Mouse (Mus musculus): ENCODE measurements around the gene Slc17a7. TPM values are rescaled to one million over a fixed set of nuclear protein-coding genes. Genes with fewer than 3 reads are reported as not detected.

The Slc17a7 gene
- polyA plus RNA-seq, 1 experiment from 2014 or later = 2.3 TPM

GRCm38 (mm10) chr7:45192585-45193310, 29.0 kb downstream of the Slc17a7 start:
- Histone ChIP-seq H3K27ac (ENCODE audit: low read depth, low read length) (no peak overlapping the region), H3K9ac (ENCODE audit: low read length) (no peak overlapping the region), H3K4me2 (ENCODE audit: low read depth) (no peak overlapping the region), H3K9me3 (ENCODE audit: control insufficient read depth, low read length) (no peaks in the 10 kb centered on the region), H3K27me3 (ENCODE audit: control insufficient read depth, insufficient read depth, low read length) (peaks cover 7% of the 10 kb centered on the region; the same call in 1 of the 2 replicates), H3K4me3 (ENCODE audit: low read depth, low read length) (no peak overlapping the region), H3K36me3 (ENCODE audit: control insufficient read depth, insufficient read depth, low read length) (no peaks in the 10 kb centered on the region), H3K4me1 (ENCODE audit: control insufficient read depth, insufficient read depth, low read length) (0 out of 2 replicates have a peak, but pooled peaks cover 2% of the 10 kb centered on the region)
- ATAC-seq (ENCODE audit: insufficient read depth, low FRiP score, low TSS enrichment) (no peak), DNase-seq (ENCODE audit: low spot score) (no peak)
- WGBS = 85% methylated on average over 7 of the region's 7 CpGs

GRCm38 (mm10) chr7:45193406-45193805, 29.7 kb downstream of the Slc17a7 start:
- Histone ChIP-seq H3K9ac (ENCODE audit: low read length) (0 out of 2 replicates have a peak overlapping the region, but pooled peaks have one; percentile 10), H3K36me3 (ENCODE audit: control insufficient read depth, insufficient read depth, low read length) (no peaks in the 10 kb centered on the region), H3K27ac (ENCODE audit: low read depth, low read length) (no peak overlapping the region), H3K4me3 (ENCODE audit: low read depth, low read length) (no peak overlapping the region), H3K4me1 (ENCODE audit: control insufficient read depth, insufficient read depth, low read length) (0 out of 2 replicates have a peak, but pooled peaks cover 2% of the 10 kb centered on the region), H3K9me3 (ENCODE audit: control insufficient read depth, low read length) (no peaks in the 10 kb centered on the region), H3K27me3 (ENCODE audit: control insufficient read depth, insufficient read depth, low read length) (peaks cover 7% of the 10 kb centered on the region; the same call in 1 of the 2 replicates), H3K4me2 (ENCODE audit: low read depth) (no peak overlapping the region)
- DNase-seq (ENCODE audit: low spot score) = no peak
- WGBS = 72% methylated on average over 5 of the region's 5 CpGs
- no peak for ATAC-seq (ENCODE audit: insufficient read depth, low FRiP score, low TSS enrichment)

DNA sequence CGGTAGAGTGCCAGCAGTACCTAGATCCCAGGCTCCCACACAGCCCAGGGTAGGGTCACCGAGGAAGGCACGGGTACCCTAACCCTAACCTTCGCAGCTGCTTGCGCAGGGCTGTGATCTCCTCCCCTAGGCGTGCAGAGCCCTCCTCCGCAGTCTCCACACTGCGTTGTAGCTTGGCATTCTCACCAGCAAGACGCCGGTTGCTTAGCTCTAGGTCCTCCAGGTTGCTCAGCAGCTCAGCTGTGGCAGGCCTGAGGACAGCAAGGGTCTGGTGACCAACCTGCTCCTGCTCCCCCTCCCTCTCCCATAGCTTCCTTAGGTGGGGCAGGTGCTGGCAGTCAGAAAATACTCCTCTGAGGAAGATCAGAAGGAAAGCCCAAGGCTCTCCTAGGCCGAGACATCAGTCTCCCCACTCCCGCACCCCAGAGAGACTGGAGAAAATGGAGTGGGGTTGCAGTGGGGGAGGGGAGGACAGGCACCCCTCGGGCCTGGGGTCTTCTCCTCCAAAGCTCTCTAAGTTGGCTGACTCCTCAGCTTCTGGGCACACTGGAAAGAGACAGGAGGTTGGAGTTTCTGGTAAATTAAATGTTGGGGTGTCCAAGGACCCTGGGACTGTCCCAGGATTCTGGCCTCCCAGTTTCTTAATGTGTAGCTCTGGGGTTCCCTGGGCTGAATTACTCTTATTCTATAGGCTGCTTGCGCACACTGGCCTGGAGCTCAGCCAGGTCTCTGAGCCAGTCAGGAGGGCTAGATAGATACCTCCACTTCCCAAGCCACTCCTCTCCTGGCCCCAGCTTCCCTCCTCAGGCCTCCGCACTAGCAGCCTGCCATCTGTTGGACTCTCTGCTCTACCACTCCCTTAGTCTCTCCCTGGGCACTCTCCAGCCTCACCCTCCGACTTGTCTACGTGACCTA, 30.4 kb downstream of the Slc17a7 start:
- DNase-seq (ENCODE audit: low spot score) (no peak), ATAC-seq (ENCODE audit: insufficient read depth, low FRiP score, low TSS enrichment) (no peak)
- Histone ChIP-seq H3K27me3 (ENCODE audit: control insufficient read depth, insufficient read depth, low read length) (peaks cover 3% of the 10 kb centered on the region; the same call in 1 of the 2 replicates), H3K4me2 (ENCODE audit: low read depth) (no peak overlapping the region), H3K27ac (ENCODE audit: low read depth, low read length) (no peak overlapping the region), H3K9me3 (ENCODE audit: control insufficient read depth, low read length) (no peaks in the 10 kb centered on the region), H3K36me3 (ENCODE audit: control insufficient read depth, insufficient read depth, low read length) (no peaks in the 10 kb centered on the region), H3K4me3 (ENCODE audit: low read depth, low read length) (no peak overlapping the region), H3K9ac (ENCODE audit: low read length) (no peak overlapping the region), H3K4me1 (ENCODE audit: control insufficient read depth, insufficient read depth, low read length) (0 out of 2 replicates have a peak, but pooled peaks cover 2% of the 10 kb centered on the region)
- WGBS = 78% methylated on average over 17 of the region's 17 CpGs

- 0 out of 2 replicates have a peak, but pooled peaks cover 2% of the 10 kb centered on the region for H3K4me1 ChIP-seq (ENCODE audit: control insufficient read depth, insufficient read depth, low read length)
- H3K4me2 ChIP-seq (ENCODE audit: low read depth) = no peak overlapping the region
- WGBS = 63% methylated on average over 13 of the region's 13 CpGs
- H3K36me3 ChIP-seq (ENCODE audit: control insufficient read depth, insufficient read depth, low read length) = no peaks in the 10 kb centered on the region
- H3K9me3 ChIP-seq (ENCODE audit: control insufficient read depth, low read length) = no peaks in the 10 kb centered on the region
- H3K27ac ChIP-seq (ENCODE audit: low read depth, low read length) = no peak overlapping the region
- DNase-seq (ENCODE audit: low spot score) = no peak
- H3K27me3 ChIP-seq (ENCODE audit: control insufficient read depth, insufficient read depth, low read length) = no peaks in the 10 kb centered on the region
- H3K9ac ChIP-seq (ENCODE audit: low read length) = no peak overlapping the region
- no peak overlapping the region for H3K4me3 ChIP-seq (ENCODE audit: low read depth, low read length)
- ATAC-seq (ENCODE audit: insufficient read depth, low FRiP score, low TSS enrichment) = no peak
Observed at GRCm38 (mm10) chr7:45195341-45196175, 31.8 kb downstream of the Slc17a7 start.

DNA sequence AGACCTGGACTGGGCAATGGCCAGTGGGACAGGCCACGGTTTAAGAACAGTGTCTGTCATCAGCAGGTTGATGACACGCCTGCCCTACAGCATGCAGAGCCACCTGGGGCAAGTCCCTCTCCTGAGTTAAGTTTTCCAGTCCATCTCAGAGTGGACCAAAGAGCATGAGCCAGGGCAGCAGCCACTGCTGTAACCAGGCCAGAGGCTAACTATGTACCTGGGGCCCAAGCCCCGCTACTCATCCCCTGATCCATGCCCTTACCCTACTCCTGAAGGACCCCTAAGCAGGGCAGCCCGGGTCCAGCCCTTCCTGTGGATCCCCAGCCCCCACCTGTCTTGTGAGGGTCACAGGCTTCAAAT, 32.4 kb downstream of the Slc17a7 start:
- H3K9ac ChIP-seq (ENCODE audit: low read length) = no peak overlapping the region

DNA sequence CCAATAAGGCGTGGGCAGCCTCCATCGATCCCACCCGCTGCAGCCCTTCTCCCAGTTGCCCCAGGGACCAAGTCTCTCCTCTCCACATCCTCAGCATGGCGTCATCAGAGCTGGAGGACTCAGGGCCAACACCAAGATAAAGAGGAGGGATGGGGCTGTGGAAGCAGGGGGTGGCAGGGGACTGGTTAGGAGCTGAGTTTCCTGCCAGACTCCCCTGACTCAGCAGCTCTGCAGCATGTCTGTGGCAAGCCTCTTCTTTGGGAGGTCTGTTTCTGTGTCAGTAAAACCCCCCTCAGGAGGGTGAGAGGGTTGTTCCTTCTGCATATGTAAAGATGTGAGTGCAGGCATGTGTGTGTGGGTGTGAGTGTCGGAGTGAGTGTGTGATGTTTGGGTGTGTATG, 33.2 kb downstream of the Slc17a7 start:
- Histone ChIP-seq H3K4me2 (ENCODE audit: low read depth) (no peak overlapping the region), H3K27ac (ENCODE audit: low read depth, low read length) (no peak overlapping the region), H3K36me3 (ENCODE audit: control insufficient read depth, insufficient read depth, low read length) (no peaks in the 10 kb centered on the region), H3K4me3 (ENCODE audit: low read depth, low read length) (no peak overlapping the region), H3K27me3 (ENCODE audit: control insufficient read depth, insufficient read depth, low read length) (no peaks in the 10 kb centered on the region), H3K4me1 (ENCODE audit: control insufficient read depth, insufficient read depth, low read length) (0 out of 2 replicates have a peak, but pooled peaks cover 1% of the 10 kb centered on the region), H3K9me3 (ENCODE audit: control insufficient read depth, low read length) (no peaks in the 10 kb centered on the region), H3K9ac (ENCODE audit: low read length) (no peak overlapping the region)
- DNase-seq (ENCODE audit: low spot score) (no peak), ATAC-seq (ENCODE audit: insufficient read depth, low FRiP score, low TSS enrichment) (no peak)
- WGBS = 65% methylated on average over 5 of the region's 5 CpGs

More for the DNA sequence above, 32.4 kb downstream of the Slc17a7 start:
- H3K9me3 ChIP-seq (ENCODE audit: control insufficient read depth, low read length) = no peaks in the 10 kb centered on the region
- no peak overlapping the region for H3K27ac ChIP-seq (ENCODE audit: low read depth, low read length)
- 87% methylated on average over 4 of the region's 4 CpGs for WGBS
- H3K4me2 ChIP-seq (ENCODE audit: low read depth) = no peak overlapping the region
- ATAC-seq (ENCODE audit: insufficient read depth, low FRiP score, low TSS enrichment) (no peak), DNase-seq (ENCODE audit: low spot score) (no peak)
- H3K27me3 ChIP-seq (ENCODE audit: control insufficient read depth, insufficient read depth, low read length) = no peaks in the 10 kb centered on the region
- H3K4me3 ChIP-seq (ENCODE audit: low read depth, low read length) = no peak overlapping the region
- no peaks in the 10 kb centered on the region for H3K36me3 ChIP-seq (ENCODE audit: control insufficient read depth, insufficient read depth, low read length)
- 0 out of 2 replicates have a peak, but pooled peaks cover 2% of the 10 kb centered on the region for H3K4me1 ChIP-seq (ENCODE audit: control insufficient read depth, insufficient read depth, low read length)

- 15% methylated on average over 5 of the region's 5 CpGs for WGBS
- H3K4me1 ChIP-seq (ENCODE audit: control insufficient read depth, insufficient read depth, low read length) = no peaks in the 10 kb centered on the region
- H3K27ac ChIP-seq (ENCODE audit: low read depth, low read length) = no peak overlapping the region
- no peaks in the 10 kb centered on the region for H3K9me3 ChIP-seq (ENCODE audit: control insufficient read depth, low read length)
- H3K4me2 ChIP-seq (ENCODE audit: low read depth) = no peak overlapping the region
- H3K36me3 ChIP-seq (ENCODE audit: control insufficient read depth, insufficient read depth, low read length) = no peaks in the 10 kb centered on the region
- H3K9ac ChIP-seq (ENCODE audit: low read length) = no peak overlapping the region; the same call in 1 of the 2 replicates
- H3K27me3 ChIP-seq (ENCODE audit: control insufficient read depth, insufficient read depth, low read length) = no peaks in the 10 kb centered on the region
- ATAC-seq (ENCODE audit: insufficient read depth, low FRiP score, low TSS enrichment) (no peak), DNase-seq (ENCODE audit: low spot score) (peak; percentile 79)
- no peak overlapping the region for H3K4me3 ChIP-seq (ENCODE audit: low read depth, low read length)
Observed at GRCm38 (mm10) chr7:45198435-45198834, 34.7 kb downstream of the Slc17a7 start.

DNA sequence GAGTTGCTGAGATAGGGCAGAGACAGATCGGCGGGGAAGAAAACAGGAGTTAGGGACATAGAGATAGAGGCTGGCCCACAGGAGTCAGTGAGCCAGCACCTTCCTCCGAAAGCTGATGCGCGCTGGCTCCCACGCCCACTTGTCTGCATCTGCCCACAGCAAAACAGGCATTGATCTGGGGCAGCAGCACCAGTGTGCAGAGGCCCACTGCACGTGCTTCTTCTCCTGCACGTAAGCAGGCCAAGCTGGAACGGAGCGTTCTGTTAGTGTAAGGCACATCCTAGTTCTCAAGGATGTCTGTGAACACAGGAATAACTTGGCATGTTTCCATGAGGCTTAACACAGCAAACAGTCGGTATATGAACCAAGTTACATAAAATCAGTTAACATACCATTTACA, 35.2 kb downstream of the Slc17a7 start:
- no peaks in the 10 kb centered on the region for H3K4me1 ChIP-seq (ENCODE audit: control insufficient read depth, insufficient read depth, low read length)
- no peaks in the 10 kb centered on the region for H3K27me3 ChIP-seq (ENCODE audit: control insufficient read depth, insufficient read depth, low read length)

More for the DNA sequence above, 35.2 kb downstream of the Slc17a7 start:
- Histone ChIP-seq H3K4me2 (ENCODE audit: low read depth) (no peak overlapping the region), H3K36me3 (ENCODE audit: control insufficient read depth, insufficient read depth, low read length) (no peaks in the 10 kb centered on the region), H3K4me3 (ENCODE audit: low read depth, low read length) (no peak overlapping the region), H3K9ac (ENCODE audit: low read length) (no peak overlapping the region), H3K27ac (ENCODE audit: low read depth, low read length) (no peak overlapping the region), H3K9me3 (ENCODE audit: control insufficient read depth, low read length) (no peaks in the 10 kb centered on the region)
- DNase-seq (ENCODE audit: low spot score) (no peak), ATAC-seq (ENCODE audit: insufficient read depth, low FRiP score, low TSS enrichment) (no peak)
- WGBS = 87% methylated on average over 11 of the region's 11 CpGs

Measured in neural tube, embryonic 11.5 days (tissue).